Mouse (Mus musculus) neutrophil, adult 5-6 weeks (primary cell): Measurements from ENCODE around the gene Spcs1. TPM values are rescaled to one million over a fixed set of nuclear protein-coding genes. Genes with fewer than 3 reads are reported as not detected.

Experiments
- ATAC-seq: fragments of 151-379, 151-347 bp; 2 replicates; pipeline ENCODE4 v1.8.0; 2017; ENCODE audit warnings: mild to moderate bottlenecking, moderate TSS enrichment; ENCODE audit not compliant: insufficient number of reproducible peaks, poor library complexity, low FRiP score, severe bottlenecking; ENCODE audit errors: extremely low read depth
- total RNA-seq: library from RNA; stranded (forward); fragments of 200-1000 nt; gene quantifications from 2 replicates; pipeline ENCODE4 v1.2.3, GENCODE M21; 2017

The Spcs1 gene
- 52.3 and 53.5 TPM in 2 replicates for total RNA-seq

GRCm38 (mm10) chr14:31001307-31002205, at the start of gene Spcs1, which contains the start of gene Glt8d1:
Spcs1 (minus strand) TSS chr14:31001672.
Glt8d1 (plus strand) TSS chr14:31001400.
- ATAC-seq, result peak; percentile 64

DNA sequence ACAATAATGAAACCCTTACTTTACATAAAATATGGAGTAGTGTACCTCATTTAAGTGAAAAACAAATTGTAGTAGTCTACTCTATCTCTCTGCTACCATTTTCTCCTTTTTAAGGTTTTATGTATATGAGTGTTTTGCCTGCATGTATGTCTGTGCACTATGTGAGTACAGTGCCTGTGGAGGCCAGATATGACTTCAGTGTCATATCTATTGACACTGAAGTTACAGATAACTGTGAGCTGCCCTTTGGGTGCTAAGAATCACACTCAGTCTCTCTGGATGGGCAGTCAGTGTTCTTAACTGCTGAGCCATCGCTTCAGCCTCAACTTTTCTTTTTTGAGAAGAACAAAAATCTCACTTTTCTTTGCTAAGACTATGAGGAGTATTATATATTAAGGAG, 44.3 kb upstream of the Spcs1 start:
- no peak for ATAC-seq

GRCm38 (mm10) chr14:31045296-31045695, 43.8 kb upstream of the Spcs1 start:
- ATAC-seq, result no peak

- ATAC-seq, result no peak
Observed at GRCm38 (mm10) chr14:31025785-31026184, 24.3 kb upstream of the Spcs1 start.

GRCm38 (mm10) chr14:31022579-31022978, 21.1 kb upstream of the Spcs1 start:
- ATAC-seq, result no peak

DNA sequence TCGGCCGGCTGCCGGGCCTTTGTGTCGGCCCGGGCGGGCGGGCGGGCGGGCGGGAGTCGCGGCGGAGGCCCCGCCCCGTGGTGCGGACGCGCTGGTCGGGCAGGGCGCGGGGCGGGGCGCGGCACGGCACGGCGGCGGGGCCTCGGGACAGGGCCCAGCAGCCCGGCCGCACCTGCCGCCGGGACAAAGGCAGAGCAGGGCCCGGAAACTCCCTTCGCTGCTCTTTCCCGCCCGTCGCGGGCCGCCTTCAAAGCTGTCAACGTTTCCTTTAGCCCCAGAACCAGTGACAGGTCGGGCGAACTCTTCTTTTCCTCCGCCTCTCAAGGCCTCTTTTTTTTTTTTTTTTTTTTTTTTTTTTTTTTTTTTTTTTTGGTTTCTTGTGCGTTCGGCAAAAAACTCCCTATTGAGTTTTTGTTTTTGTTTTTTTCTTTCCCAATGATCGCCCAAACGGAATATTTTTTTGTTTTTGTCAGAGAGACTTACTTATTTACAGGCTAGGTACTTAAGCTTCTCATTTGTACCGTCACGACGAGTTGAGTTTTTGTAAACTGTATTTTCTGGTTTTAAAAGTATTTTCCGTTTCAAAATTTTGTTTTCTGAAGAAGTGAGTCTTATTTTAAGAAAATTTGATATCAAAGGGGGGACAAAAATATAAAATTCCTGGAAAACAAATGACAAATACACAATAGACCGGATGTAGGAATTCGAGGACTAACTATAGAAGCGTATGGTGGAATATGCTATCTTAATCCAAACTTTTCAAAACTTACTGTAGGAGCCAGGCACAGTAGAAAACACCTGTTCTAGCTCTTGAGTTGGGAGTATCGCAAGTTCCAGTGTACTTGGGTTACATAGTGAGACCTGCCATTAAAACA, 18.1 kb upstream of the Spcs1 start:
- peak; percentile 74 for ATAC-seq

DNA sequence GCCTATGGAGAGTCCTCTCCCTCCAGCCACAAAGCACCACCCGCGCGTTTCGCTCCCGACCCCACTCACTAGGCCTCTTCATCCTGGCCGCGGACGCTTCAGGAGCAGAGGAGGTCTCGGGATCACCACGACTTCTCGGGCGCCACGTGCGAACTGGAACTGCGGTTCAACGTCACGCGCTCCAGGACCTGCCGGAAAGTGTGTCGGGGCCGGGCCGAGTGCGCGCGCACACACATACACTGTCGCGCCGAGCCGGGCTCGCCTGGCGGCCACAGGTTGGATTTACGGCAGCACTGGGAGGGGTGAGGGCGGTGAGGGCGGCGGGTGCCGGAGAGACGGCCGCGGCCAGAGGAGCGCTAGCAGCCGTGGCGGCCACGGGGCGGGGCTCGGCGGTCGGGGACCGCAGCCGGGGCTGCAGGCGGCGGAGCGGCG, 17.4 kb upstream of the Spcs1 start, which contains the start of the genes Pbrm1 and Gnl3:
Gene Pbrm1, plus strand, starts transcription at position 279 of the 432 bp plus-strand sequence.
Gene Gnl3, minus strand, starts transcription at position 293 of the 432 bp plus-strand sequence.
- peak; percentile 93 for ATAC-seq

- ATAC-seq, result no peak
Observed at GRCm38 (mm10) chr14:31017854-31018253, 16.4 kb upstream of the Spcs1 start.

DNA sequence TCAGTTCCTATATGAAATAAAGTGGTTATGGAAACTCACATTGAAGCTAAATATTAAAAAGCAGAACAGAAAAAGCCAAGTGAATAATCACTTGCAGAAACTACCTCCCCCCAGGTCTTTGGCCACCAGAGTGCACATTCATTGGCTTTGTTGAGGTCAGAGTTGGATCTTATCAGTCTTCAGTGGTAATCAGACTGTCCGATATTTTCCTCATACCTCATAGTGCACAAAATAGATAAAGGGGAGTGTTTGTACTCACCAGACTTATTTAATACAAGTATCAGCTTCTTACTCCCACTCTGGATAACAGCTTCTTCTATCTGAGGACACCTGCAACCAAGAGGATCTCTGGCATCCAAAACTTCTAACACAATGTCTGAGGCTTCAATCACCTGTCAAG, 14.6 kb upstream of the Spcs1 start:
- ATAC-seq, result no peak

DNA sequence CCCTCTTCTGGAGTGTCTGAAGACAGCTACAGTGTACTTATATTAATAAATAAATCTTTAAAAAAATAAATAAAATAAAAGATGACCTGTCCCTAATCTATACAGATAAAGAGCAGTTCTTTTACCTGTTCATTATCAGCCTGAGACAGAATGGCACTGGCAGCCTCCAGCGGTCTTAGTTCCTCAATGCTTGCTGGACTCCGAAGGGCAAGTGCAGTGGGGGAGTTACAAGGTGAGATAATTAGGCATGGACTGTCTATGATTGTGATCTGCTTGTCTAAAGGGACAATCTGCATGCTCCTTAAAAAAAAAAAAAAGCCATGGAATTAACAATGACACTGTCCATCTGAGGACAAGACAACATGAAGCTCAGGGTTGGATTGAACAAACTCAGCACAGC, 12.5 kb upstream of the Spcs1 start:
- ATAC-seq, result no peak

DNA sequence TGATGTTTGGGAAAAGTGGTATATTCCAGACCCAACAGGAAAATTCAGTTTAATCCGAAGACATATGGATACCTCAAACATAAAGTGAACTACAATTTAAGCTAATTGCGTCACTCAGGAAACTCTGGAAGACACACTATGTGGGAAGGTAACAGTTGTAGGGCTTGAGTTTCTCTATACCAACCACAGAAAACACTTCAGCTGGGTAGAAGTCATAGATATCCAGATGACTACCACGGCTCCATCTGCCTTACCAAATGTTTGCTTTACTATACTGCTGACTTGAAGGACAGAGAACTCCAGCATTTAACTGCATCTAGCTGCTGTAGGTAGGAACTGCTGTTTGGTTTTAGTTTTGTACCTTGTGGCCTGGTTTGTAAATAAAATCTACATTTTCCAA, 10.1 kb upstream of the Spcs1 start:
- ATAC-seq, result no peak

DNA sequence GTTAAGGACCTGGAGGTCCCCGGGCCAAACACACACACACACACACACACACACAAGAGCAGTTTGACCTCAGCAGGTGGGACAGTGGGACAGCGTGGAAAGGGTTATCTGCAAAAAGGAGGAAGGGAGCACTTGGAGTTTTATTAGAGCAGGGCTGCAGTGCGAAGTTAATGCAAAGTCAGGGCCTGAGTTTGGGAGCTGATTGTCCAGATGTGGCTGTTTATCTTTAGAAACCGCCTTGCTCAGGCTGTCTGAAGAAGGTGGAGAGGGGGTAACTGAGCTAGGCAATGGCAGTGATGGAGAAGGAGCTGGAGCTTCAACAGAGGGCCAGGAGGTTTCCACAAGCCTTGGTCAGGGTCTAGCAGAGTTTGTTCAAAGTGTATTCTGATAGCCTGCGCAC, 5.3 kb upstream of the Spcs1 start:
- ATAC-seq, result no peak

GRCm38 (mm10) chr14:31004527-31004926, 3.1 kb upstream of the Spcs1 start:
- no peak for ATAC-seq

DNA sequence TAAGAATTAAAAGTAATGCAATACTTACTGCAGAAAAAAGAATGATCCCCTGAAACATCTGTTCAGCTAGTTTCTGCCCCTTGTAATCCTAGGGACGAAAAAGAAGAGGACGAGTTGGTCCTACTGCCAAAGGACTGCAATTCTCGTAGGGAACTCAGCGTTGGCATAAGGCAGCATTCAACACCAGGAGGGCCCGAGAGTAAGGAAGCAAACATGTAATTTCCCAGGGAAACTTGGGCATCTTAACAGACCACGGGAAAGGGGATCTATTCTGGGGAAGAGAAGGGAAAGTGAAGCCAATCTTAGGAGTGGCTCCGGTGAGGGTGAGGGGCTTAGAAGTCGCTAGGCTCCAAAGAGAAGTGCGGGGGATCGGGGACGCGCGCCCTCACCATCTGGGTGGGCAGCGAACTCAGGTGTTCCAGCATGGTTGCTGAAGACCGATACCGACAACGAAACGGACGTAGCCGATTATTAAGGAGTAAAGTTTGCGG, 611 bp downstream of the Spcs1 start:
- no peak for ATAC-seq

DNA sequence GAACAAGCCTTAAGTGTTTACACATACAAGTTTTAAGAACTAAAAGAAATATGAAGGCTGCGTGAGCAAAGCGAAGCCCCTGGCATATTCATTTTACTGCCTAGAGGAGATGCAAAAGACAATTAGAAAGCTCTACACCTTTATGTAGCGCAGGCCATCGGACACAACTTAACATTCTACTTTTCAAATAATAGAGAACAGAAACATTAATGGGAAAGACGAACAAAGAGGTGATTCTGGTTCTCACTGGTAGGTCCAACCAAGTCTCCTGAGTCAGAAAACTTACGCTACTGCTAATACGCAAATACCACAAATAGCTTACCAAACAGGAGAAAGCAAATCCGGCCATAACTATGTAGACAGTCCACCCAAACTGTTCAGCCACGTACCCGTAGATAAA, 1.1 kb downstream of the Spcs1 start:
- no peak for ATAC-seq

DNA sequence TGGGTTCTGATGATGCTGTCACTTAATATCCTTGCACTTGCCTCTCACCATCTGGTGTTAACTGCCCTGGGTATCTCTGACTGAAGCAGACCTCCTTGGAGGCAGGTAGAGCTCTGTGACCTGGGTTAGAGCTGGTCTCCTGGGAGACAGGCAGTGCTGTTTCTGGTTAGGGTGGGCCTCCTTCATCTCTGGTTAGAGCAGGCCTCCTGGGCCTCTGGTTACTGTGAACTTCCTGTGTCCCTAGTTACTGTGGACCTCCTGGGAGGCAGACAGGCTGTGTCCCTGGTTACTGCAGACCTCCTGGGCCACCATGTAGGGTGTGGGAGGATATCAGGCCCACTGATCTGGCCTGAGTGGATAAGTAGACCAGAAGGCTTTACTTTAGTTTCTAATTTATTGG, 5.1 kb downstream of the Spcs1 start:
- ATAC-seq, result no peak

DNA sequence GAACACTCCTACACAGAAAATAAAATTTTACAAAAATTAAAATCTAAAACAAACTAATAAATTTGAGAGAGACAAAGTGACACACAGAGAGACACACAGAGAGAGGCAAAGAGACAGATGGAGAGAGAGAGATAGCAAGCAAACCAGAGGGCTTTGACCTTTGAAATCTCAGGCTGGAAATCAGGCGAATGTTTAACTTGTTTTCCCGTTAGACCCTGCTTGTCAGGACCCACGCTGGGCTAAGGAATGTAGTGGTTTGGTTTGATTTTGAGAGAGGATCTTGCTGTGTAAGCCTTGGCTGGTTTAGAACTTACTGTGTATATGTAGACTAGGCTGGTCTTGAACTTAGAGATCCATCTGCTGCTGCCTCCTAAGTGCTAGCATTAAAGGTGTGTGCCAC, 25.2 kb downstream of the Spcs1 start:
- no peak for ATAC-seq

DNA sequence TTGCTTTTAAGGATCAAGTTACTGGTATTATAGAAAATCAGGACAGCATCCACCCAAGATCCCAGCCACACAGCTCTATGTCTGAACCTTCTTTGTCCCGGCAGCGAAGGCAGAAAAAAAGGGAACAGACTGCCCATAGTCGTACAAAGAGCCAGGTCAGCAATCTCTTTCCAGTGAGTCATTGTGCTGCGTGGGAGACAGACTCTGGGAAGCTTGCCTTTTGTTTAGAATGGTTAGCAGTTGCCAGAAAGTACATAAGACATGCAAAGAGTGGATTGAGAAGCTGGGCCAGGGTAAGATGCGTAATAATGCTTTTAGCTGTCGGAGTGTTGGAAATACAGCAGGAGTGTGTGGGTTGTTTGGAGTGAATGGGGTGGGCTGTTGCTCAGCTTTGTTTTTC, 27.3 kb downstream of the Spcs1 start:
- ATAC-seq, result no peak

DNA sequence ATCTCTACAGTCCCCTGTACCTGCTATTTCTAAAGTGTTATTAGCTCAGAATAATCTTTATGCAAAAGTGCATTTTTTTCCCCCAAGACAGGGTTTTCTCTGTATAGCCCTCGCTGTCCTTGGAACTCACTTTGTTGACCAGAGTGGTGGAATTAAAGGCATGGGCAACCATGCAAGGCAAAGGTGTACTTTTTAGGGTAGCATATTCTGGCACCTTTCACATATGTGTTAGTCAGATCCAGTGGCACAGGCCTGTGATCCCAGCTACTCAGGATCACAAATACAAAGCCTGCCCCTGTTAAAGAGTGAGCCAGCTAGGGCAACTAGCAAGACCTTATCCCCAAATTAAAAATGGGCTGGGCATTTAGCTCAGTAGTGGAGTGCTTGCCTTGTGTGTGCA, 41.1 kb downstream of the Spcs1 start:
- no peak for ATAC-seq
